Mouse (Mus musculus) left cerebral cortex, adult 11 months (tissue): Measurements from ENCODE around the gene Spef2.
"Not testable (repeated sequence)": the region's sequence is repeated elsewhere in the genome, so short reads cannot be mapped to it uniquely, and the experiment has no call there.

Source experiments
- DNase-seq: peaks from one replicate; pipeline ENCODE4 v3.0.0; 2022; ENCODE audit warnings: low spot score

Gene Spef2

DNA sequence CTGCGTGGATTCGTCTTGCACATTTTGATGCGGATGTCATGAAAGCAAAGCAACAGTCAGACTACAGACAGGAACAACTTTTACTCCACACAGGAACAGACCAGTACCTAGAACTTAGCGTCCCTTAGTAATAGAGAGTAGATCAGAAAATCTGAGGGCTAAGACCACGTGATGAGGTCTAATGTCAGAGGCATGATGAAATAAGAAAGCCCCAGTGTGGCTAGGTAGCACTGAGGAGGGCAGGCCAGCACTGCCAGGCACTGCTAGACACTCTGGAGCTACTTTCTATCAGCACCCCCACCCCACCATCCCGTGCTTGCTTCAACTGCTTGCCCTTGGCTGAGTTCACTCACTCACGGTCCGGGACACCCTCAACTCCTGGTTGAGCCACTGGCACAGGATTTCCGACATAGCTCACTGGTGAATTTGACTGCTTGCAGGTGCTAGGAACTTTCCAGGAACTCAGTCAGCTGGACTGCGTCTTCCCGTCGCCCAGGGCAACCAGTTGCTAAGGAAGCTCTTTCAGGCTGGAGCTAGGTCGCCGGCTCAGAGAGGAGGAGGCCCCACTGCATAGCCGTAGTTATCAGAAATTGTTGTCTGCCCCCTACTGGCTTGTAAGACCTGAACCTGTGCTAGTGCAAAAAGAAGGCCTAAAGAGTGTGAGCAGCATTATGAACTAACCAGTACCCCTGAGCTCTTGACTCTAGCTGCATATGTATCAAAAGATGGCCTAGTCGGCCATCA, at the start of gene Spef2:
Gene Spef2, minus strand, starts transcription at position 510 of the 744 bp plus-strand sequence.
- peak; percentile 52 for DNase-seq

DNA sequence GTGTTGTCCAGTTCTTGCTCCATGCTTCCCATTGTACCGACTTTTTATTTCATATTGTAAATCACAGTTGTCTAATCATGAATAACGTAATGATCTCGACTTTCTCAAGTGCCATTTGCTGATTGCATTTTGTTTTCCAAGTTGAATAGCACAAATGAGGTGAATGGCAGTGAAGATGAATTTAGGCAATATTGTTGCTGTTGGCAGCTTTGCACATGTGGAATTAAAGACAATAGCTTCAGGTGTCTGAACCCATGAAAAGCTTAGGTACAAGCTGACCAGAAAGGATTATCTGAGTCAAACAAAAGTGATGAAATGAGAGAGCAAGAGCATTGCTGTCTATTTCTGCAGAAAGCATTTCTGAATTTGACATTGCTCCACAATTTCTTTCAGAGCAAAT, 45.5 kb upstream of the Spef2 start:
- DNase-seq, result no peak

DNA sequence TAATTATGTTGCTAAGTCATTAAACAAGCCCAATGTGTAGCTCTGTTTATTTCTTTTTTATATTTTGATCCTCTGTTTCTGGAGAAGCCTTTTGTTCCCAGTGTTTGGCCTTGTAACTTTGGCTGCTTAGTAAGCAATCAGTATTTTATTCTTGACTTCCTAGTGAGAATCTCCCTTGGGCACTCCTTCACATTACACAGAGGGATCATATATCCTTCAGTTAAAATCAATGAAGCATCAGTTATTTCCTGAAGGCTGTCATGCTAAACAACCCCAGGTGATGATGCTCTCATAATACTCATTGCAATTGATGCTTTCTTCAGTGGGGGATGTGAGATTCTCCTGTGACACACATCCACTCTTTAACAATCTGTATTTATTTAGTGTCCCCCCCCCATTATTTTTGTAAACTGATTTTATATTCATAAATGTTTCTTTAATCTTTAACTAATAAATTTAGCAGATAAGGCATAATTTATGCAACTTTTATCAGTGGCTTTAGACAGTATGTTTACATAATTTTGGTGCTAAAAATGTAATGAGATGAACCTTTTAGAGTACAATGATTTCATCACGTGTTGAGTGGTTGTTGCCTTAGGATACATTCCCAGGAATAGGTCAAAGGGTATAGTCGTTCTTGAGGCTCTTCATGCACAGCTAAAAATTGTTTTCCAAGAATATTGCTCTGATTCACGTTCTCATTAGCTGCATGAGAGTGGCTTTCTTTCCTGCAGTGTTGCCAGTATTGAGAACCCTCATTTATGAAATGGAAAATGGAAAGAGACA, 39.8 kb upstream of the Spef2 start:
- DNase-seq, result no peak

DNA sequence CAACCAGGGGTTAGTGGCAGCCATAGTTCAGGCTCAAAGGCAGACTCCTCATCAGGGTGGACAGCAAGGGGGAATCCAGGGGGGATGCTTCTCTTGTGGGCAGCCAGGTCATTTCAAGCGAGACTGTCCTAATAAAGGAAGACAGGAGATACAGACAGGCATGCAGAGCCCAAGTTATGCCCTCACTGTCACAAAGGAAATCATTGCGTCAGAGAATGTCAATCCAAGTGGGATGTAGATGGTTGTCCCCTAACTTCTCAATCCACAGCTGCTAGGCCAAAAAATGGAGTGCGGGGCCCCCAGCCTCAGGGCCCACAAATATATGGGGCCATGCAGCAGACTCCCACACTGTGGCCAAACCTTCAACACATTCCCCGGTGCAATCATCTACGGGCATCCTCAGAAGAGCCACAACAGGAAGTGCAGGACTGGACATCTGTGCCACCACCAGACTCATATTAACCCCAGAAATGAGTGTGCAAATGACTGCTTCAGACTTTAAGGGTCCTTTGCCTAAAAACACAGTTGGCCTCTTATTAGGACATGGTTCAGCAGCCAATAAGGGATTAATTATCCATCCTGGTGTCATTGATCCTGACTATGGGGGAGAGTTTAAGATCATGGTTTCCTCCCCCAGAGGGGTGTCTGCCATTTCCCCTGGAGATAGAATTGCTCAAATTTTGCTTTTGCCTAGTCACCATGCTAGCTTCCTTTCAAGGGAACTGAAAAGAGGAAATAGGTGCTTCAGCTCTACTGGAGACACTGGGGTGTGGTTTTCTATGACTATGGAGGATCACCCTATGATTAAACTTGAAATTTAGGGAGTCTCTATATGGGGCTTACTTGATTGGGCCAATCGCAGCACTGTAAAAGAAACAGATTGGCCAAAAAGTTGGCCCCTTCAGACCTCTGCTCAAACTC, 25.8 kb upstream of the Spef2 start:
- DNase-seq, result not testable (repeated sequence)

DNA sequence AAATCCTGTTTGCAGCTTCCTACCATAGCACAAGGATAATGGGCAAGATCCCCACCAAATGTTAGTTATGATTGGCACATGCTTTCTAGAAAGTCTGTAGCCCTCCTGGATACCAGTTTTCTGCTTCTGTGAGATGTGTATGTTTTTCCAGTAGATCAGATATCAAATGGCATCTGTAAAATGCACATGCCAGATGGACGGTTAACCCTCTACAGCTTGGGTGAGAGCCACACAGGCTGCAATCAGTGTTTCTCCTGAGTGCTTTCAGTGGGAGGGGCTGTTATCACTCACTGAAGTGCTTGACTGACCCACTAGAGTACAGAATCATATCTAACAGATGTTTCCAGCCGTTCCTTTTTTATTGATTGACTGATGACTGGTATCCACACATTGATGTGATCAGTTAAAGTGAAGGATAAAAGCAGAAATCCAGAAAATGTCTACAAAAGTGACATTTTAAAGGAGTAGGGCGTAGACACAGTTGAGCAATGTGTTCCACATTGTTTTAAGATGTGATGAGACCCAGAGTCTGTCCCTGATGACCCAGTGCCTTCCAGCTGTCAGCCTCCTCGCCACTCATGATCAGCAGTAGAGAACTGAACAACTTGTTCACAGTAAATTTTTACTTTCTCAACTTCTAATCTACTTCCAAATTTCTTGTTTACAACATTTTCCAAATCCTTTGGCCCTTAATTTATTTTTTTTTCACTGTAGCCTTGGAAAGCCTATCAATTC, 19.7 kb upstream of the Spef2 start:
- no peak for DNase-seq

DNA sequence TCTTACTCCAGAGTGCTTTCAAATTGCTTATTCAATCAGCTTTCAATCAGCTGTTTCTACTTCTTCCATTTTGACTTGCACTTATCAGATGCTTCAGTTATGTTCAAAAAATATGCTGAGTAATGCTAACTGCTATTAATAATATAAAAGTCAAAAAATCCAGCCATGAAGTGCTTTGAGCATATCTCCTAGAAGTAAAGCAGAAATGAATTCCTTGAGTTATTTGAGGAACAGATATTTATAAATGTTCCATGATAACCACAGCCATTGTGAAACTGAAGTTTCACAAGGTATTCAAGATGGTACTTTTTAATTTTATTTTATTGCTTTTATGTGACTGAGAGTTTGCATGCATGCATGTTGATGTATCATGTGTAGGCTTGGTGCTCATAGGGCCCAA, 18.4 kb upstream of the Spef2 start:
- no peak for DNase-seq

DNA sequence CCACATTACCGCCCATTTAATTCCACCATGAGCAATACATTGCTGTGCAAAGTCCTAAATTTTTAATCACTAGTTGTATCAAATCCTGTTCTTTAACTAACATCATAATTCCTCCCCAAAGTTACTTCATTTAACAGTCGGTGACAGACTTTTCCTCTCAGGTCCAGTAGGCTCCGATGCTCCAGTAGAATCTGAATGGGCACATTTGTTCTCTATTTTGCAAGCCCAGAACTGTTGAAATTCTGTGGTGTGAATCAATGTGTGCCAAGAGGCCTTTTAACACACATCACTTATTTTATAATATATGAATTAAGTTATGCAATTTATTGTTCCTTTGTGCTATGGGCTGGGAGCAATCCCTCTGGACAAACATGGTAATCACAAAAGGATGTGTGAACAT, 2.3 kb upstream of the Spef2 start:
- DNase-seq, result no peak

DNA sequence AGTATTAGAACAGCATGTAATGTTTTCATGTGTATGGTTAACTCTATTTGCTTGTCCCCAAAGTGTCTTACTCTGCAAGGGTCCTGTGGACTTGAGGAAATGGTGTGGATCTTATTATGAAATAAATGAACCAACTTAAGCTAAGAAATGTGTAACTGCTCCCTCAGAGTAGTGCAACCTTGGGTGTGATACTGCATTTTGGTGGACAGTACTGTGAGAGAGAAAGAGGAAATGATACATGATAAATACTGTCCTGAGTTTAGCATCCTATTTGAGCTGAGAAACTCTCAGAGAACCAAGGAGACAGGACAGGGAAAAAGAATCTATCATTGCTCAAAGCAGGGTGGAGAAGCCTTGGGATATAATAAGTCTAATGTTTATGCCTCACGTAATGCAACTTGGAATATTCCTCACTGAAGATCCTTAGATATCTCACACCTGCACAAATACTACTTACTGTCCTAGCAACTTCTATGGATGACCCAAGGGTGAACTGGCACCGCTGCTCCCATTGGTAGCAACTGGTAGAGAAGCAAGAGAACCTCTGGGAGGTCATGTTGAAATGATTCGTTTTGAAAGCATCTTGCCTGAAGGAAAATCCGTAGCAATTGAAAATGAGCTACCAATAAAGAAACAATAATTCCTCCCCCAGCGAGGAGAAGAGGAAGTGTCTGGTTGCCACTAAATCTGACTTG, 1.1 kb downstream of the Spef2 start:
- DNase-seq, result no peak

DNA sequence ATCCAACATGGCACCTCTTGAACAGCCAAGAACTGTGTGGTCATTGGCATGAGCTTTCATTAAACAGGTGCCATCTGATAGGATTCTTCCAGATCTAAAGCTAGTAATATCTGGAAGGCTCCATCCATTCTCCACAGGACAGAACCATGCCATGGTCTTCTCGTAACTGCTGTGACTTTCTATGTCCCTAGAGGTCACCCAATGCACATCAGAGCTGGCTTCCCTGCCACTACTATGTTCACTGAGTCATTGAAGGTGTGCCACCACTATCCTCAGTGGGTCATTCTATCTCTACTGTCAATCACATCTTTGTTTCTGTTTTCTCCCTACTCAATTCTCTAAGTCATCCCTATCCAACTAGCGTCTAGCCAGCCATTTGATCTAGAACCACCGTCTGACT, 6.5 kb downstream of the Spef2 start:
- no peak for DNase-seq

DNA sequence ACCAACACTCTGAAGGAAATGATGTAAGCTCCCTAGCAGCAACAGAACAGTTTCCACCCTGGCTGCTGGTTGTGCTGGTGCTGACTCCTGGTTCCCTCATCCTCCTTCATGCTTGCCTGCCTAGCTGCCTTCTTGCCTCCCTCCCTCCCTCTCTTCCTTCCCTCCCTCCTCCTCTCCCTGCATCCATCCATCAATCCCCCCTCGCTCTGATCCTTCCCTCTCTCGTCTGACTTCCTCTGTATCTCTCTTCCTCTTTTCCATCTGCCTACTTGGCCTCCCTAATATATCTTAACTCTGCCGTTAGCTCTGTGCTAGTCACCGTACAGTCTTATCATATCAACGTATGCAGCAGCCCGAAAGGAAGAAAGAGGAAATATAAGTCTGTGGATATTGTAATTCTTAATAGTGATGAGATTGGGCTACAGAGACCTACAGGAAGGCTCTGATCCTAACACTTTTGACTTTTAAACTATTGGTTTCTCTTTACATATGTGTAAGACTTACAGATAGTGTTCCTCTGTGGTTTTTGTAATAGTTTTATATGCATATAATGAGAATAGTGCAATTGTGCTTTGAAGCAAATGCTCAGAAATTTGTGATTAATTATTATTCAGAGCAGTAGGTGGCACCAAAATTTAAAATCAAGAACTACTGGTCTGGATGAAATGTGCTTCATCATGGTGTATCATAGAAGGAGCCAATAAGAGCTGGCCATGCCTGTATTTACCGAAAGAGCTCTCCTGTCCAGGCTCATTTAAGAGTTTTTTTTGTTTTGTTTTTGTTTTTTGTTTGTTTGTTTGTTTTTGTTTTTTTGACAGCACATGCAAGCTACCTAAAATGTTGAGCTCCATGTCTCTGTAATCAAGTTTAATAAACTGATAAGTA, 33.9 kb downstream of the Spef2 start:
- DNase-seq, result no peak

DNA sequence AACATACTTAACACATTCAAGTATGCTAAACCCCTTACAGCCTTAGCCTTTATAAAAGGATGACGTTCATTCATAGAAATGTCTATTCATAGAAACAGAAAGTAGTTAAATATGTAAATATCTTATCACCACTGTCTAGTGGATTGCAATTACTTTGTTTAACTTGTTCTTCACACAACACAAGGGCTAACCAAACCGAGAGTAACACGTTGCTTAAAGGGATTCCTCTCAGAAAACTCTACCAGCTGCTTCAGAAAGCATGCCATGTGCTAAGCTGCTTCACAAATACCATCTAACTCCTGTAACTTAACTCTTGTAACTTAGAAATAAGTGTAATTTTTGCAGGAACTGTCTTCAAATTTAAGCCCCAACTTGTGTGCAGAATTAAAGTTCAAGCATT, 35.0 kb downstream of the Spef2 start:
- no peak for DNase-seq

DNA sequence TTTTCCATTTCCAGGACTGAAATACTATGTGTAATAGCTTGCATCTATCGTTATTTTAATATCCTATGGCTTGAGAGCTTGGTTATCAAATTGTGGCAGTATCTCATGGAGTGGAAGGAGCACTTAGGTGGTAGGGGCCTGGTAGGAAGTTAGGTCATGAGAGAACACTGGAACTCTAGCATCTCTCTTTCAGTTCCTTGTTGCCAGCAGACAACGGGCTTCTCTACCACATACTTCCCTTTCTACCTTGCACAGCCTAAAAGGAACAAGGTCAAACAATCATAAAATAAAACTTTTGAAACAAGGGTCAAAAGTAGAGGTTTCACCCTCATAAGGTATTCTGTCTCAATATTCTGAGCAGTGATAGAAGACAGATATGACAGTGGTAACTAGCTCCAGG, 38.3 kb downstream of the Spef2 start:
- DNase-seq, result no peak

DNA sequence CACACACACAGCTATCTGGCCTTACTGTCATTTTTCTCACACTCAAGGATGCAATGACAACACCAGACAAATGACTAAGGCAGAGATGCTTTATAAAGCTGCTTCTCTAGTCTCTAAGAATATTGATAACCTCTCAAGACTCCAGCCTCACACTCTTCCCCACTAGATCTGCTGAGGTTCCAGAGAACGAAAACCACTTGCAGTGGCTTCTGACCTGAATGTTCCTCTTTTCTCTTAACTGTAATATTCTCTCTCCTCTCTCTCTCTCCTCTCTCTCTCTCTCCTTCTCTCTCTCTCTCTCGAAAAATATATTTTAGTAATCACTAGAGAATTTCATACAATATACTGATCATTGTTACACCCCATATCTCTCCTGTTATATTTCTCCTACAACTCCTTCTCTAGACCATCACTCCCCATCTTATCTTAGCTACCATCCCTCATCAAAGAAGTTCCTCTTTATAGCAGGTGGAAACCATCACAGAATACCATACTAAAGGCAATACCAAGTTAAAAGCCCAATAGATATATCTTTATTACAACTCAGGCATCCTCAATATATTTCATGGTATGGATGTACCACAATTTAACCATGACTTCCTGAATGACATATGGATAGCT, 42.7 kb downstream of the Spef2 start:
- DNase-seq, result no peak

DNA sequence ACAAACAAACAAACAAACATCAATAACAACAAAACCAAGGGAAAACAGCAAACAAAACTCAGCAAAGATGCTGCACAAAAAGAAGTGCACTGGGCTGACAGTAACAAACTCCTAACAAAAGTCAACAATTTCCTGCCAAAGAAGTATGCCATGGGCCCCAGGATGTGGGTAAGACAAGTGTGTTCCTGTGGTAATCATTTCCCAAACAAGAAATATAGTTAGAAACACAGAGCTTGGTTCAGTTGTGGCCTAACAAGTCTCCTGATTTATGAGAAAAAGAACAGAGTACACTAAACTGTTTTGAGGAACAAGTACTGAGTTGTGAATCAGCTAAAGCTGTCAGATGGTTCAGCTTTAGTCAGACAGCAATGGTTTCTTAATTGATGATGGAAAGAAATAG, 46.8 kb downstream of the Spef2 start:
- DNase-seq, result no peak

DNA sequence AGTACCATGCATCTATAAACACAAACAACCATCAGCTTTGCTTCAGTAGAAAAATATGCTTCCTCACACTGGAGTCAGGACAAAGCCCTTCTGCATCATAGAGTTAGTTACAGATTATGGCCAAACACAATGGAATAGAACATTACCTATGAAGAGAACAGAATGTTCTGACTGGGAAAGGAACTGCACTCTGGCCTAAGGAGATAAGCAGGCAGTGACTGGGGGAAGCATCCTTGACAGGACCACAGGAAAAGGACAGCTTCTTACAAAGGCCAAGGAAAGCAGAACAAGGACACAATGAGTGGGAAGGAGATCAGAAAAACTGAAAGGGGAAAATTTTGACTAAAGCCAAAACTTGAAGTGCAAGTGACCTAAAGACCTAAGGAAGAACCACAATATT, 56.9 kb downstream of the Spef2 start:
- no peak for DNase-seq

DNA sequence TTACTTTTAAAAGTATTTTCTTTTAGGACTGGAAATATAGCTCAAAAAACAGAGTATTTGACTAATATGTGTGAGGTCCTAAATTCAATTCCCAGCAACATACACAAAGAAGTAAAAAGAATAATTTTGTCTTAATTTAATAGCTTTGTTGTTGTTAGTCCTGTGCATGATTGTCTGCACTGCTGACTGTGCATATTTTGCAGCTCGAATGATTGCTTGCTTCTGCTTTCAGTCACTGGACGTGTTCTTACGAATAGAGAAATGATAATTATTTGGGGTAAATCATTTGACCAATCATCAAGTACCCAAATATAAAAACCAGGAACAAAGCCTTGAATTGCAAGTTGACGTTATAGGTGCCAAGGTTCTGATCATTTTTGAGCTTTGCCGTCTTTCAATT, 57.8 kb downstream of the Spef2 start:
- no peak for DNase-seq

DNA sequence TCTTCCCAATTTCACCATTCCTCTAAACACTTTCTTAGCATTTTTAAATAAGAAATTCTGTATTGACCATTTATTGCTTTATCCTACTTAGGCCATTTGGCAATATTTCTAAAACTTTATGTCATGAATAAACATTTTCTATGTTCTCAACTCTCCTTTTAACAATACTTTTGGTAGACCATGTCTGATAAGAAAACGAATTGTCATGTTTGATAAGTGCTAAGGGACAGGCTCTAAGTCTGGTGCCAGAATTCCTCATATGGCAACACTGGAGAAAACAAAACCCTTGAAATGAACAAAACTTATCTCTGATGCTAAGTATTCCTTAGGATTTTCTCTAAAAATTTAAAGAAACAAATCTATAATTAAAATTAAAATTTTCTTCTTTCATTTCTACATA, 58.2 kb downstream of the Spef2 start:
- DNase-seq, result no peak

DNA sequence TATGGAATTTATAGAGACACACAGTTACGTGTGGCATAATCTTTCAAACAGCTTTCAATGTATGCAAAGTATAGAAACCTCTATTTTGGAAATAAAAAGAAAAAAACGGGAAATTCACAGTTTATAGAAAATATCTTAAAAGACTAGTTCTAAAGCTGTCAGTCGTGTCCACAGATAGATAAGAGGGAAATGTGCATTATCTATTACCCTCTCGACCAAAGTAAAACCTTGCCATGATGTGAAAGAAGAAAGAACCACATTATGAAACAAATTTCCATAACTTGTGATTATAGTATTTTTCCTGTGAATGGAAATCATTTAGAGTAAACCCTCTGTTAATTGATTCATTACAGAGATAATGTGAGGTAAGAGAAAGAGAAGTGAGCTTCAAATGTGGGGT, 65.2 kb downstream of the Spef2 start:
- no peak for DNase-seq

DNA sequence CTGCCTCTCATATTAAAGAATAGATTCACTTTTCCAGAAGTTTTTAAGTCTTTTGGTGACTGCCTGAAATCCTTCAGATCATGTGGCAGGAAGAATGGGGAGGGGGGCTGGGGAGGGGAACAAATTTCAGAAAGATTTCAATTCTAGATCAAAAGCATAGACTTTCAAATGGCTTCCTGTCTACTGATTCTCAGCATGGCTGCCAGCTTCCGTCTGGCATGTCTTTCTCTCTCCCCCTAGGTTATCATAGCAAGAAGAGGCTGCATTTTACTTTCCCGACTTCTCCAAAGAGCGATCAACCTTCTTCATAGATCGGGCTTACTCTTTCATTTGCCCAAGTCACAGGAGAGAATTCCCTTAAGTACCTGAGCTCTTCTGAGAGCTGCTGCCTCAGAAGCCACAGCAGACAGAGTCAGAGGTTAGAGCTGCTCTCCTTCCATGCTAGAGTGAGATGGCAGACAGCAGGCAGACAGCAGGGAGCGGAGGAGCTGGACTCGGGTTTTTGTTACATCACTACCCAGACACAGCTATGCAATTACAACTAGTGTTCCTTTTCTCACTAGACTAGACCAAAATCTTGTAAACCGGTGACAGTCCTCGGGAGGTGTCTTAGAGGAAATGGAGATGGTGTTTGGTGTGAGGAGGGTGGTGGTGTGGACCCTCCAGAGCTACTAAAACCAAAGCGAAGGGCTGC, 71.2 kb downstream of the Spef2 start:
- no peak for DNase-seq
